12 mouse cellular contexts compared by ENCODE assay signal in genomic region chr5:121124208-121125185, GRCm38 (mm10).
DNase-seq lines count a peak whose midpoint lies in the region; ATAC-seq and TF ChIP-seq lines count a peak whose summit lies in the region.
"Had no signal": no experiment of that assay in that cellular context is flagged by ENCODE, and none has a peak within 500 bp of the region (broad histone marks: within the 10 kb centered on the region; RNA-seq: fewer than 3 reads in every experiment).

No protein-coding gene starts in this region.

- H3K4me1 ChIP-seq in hindbrain, embryonic 14.5 days (replicated peaks; ENCODE audit: control insufficient read depth, insufficient read depth, low read length), result 0 out of 2 replicates have a peak, but pooled peaks cover 3% of the 10 kb centered on the region

- H3K9ac ChIP-seq in hindbrain, embryonic 14.5 days, result no peak overlapping the region
- H3K9ac ChIP-seq: lung, embryonic 14.5 days had no signal

- no peak for ATAC-seq in hindbrain, embryonic 14.5 days (ENCODE audit: low FRiP score)

- no peaks in the 10 kb centered on the region for H3K9me3 ChIP-seq in hindbrain, embryonic 14.5 days (ENCODE audit: control insufficient read depth, low read length)

- intact Hi-C loops in left cerebral cortex, adult 2 months (cut with DNase I), result no loop called here

- no peak for TF ChIP-seq CTCF in left cerebral cortex, adult 2 months (IDR thresholded peaks at IDR 0.05)

- no peaks in the 10 kb centered on the region for H3K27me3 ChIP-seq in hindbrain, embryonic 14.5 days (ENCODE audit: control insufficient read depth, insufficient read depth, low read length)

- no peak overlapping the region for H3K4me3 ChIP-seq in left cerebral cortex, adult 2 months
- H3K4me3 ChIP-seq in hindbrain, embryonic 14.5 days (replicated peaks; ENCODE audit: low read length), result no peak overlapping the region

- WGBS in hindbrain, embryonic 14.5 days, result 73% methylated on average over 5 of the region's 5 CpGs

- H3K27ac ChIP-seq in left cerebral cortex, adult 2 months, result peak overlapping the region; percentile 70; the same call in 1 of the 2 replicates
- H3K27ac ChIP-seq in hindbrain, embryonic 14.5 days, result peak overlapping the region; percentile 14; the same call in 1 of the 2 replicates

- H3K36me3 ChIP-seq in hindbrain, embryonic 14.5 days (replicated peaks; ENCODE audit: control insufficient read depth, insufficient read depth), result peaks cover 2% of the 10 kb centered on the region; the same call in 1 of the 2 replicates

- DNase-seq in left cerebral cortex, adult 2 months (ENCODE audit: extremely low spot score in 1 of 2, low spot score in 2 of 2), result no peak
- DNase-seq in left cerebral cortex, adult 8-10 months (ENCODE audit: low spot score in 2 of 2), result no peak
- DNase-seq in ES-CJ7 (ENCODE audit: low read depth, low spot score), result peak; percentile 38
- peak; percentile 74 for DNase-seq in R1 (ENCODE audit: low read depth, low spot score)
- no peak for DNase-seq in hindbrain, embryonic 14.5 days (ENCODE audit: low spot score)
- no peak for DNase-seq in urinary bladder, adult 18-20 months (ENCODE audit: low spot score in 2 of 2)
- no peak for DNase-seq in urinary bladder, postnatal 36 days (ENCODE audit: low spot score in 2 of 2)
- DNase-seq: adrenal gland, postnatal 14 days; cerebellum, adult 11-12 months; heart, adult 18-20 months; kidney, postnatal 10 days; lung, embryonic 14.5 days had no signal

- no peak overlapping the region for H3K4me2 ChIP-seq in hindbrain, embryonic 14.5 days (replicated peaks)
- H3K4me2 ChIP-seq: lung, embryonic 14.5 days had no signal

Comparison
In these comparisons a context has a peak if more than half of its experiments do, and no peak if none do; other contexts are left out.
1. DNase-seq: peak in ES-CJ7 (single experiment) and R1 (single experiment); none in left cerebral cortex, adult 2 months (0 of 2), left cerebral cortex, adult 8-10 months (0 of 2), hindbrain, embryonic 14.5 days (single experiment), urinary bladder, adult 18-20 months (0 of 2) and urinary bladder, postnatal 36 days (0 of 2).